Mouse (Mus musculus) forebrain, embryonic 11.5 days (tissue): ENCODE results near the gene Ing3. TPM values are rescaled to one million over a fixed set of nuclear protein-coding genes. Genes with fewer than 3 reads are reported as not detected.

Experiments used
- ATAC-seq: fragments of 200-750 bp; cut with Nextera tagmentation; replicated peaks from 2 replicates; pipeline ENCODE4 v1.8.0; 2017; ENCODE audit warnings: moderate TSS enrichment; ENCODE audit not compliant: low FRiP score
- DNase-seq: peaks from one replicate; pipeline ENCODE4 v3.0.0-alpha.2; 2017; ENCODE audit warnings: low spot score
- H3K27ac ChIP-seq: fragments of 300-500 bp; sonication (generic); 2 replicates; pipeline ENCODE4 v1.5.1; 2014; ENCODE audit warnings: low read depth, low read length
- H3K27me3 ChIP-seq: fragments of 300-500 bp; sonication (generic); 2 replicates; pipeline ENCODE4 v1.6.1; 2014; ENCODE audit warnings: mild to moderate bottlenecking, low read length, mixed read lengths; ENCODE audit not compliant: control insufficient read depth, insufficient read depth
- H3K36me3 ChIP-seq: fragments of 300-500 bp; sonication (generic); 2 replicates; pipeline ENCODE4 v1.6.1; 2014; ENCODE audit warnings: mild to moderate bottlenecking, low read length, moderate library complexity, mixed read lengths; ENCODE audit not compliant: control insufficient read depth, insufficient read depth
- H3K4me1 ChIP-seq: fragments of 300-500 bp; sonication (generic); replicated peaks from 2 replicates; pipeline ENCODE4 v1.6.1; 2014; ENCODE audit warnings: low read length, mixed read lengths; ENCODE audit not compliant: control insufficient read depth, insufficient read depth
- H3K4me2 ChIP-seq: fragments of 300-500 bp; sonication (generic); 2 replicates; pipeline ENCODE4 v1.6.1; 2014; ENCODE audit warnings: low read depth, mild to moderate bottlenecking, low read length, moderate library complexity, mixed read lengths; ENCODE audit not compliant: severe bottlenecking
- H3K4me3 ChIP-seq: fragments of 300-500 bp; sonication (generic); 2 replicates; pipeline ENCODE4 v1.5.1; 2014; ENCODE audit warnings: low read depth, low read length
- H3K9ac ChIP-seq: fragments of 300-500 bp; sonication (generic); 2 replicates; pipeline ENCODE4 v1.6.1; 2014; ENCODE audit warnings: low read length
- H3K9me3 ChIP-seq: fragments of 300-500 bp; sonication (generic); 2 replicates; pipeline ENCODE4 v1.6.1; 2016; ENCODE audit warnings: low read length, mixed read lengths; ENCODE audit not compliant: control insufficient read depth
- WGBS: fragments of 180-500 bp; shearing (Covaris S2); extraction: QIAGEN DNeasy Blood & Tissue Kit; methylation state at CpG from one replicate; pipeline ENCODE4 v1.1.7; 2014; 5-methylcytosine and 5-hydroxymethylcytosine counted together
- polyA plus RNA-seq: library from polyadenylated mRNA; unstranded; fragments of >200 nt; fragmentation: Nextera tagmentation; extraction: Ambion mirVana; gene quantifications from 2 replicates; pipeline ENCODE4 v1.2.1, GENCODE M21; 2014

Ing3 gene
- polyA plus RNA-seq, 1 experiment from 2014 or later: 46.7 TPM

GRCm38 (mm10) chr6:21955468-21955867, 6.1 kb downstream of the Ing3 start:
- Histone ChIP-seq H3K27me3 (no peaks in the 10 kb centered on the region), H3K36me3 (no peaks in the 10 kb centered on the region), H3K9me3 (no peaks in the 10 kb centered on the region), H3K4me3 (no peak overlapping the region), H3K4me1 (peaks cover 5% of the 10 kb centered on the region; the same call in 1 of the 2 replicates), H3K9ac (no peak overlapping the region), H3K4me2 (no peak overlapping the region), H3K27ac (no peak overlapping the region)
- ATAC-seq (no peak), DNase-seq (no peak)
- WGBS: 93% methylated on average over 4 of the region's 4 CpGs

GRCm38 (mm10) chr6:21958922-21959321, 9.6 kb downstream of the Ing3 start:
- 90% methylated on average over 4 of the region's 4 CpGs for WGBS
- no peak for ATAC-seq

GRCm38 (mm10) chr6:21959909-21960308, 10.5 kb downstream of the Ing3 start:
- no peak overlapping the region for H3K27ac ChIP-seq

More at GRCm38 (mm10) chr6:21958922-21959321, 9.6 kb downstream of the Ing3 start:
- no peak for DNase-seq
- Histone ChIP-seq H3K4me1 (no peaks in the 10 kb centered on the region), H3K4me2 (no peak overlapping the region), H3K36me3 (no peaks in the 10 kb centered on the region; the same call in 1 of the 2 replicates), H3K4me3 (no peak overlapping the region), H3K9me3 (no peaks in the 10 kb centered on the region), H3K27me3 (no peaks in the 10 kb centered on the region), H3K27ac (no peak overlapping the region), H3K9ac (no peak overlapping the region)

GRCm38 (mm10) chr6:21977532-21977931, 28.2 kb downstream of the Ing3 start:
- Histone ChIP-seq H3K9me3 (no peaks in the 10 kb centered on the region), H3K4me1 (no peaks in the 10 kb centered on the region), H3K4me2 (no peak overlapping the region), H3K36me3 (peaks cover 2% of the 10 kb centered on the region; the same call in 1 of the 2 replicates), H3K4me3 (no peak overlapping the region), H3K27me3 (no peaks in the 10 kb centered on the region), H3K9ac (no peak overlapping the region), H3K27ac (no peak overlapping the region)
- 91% methylated on average over 2 of the region's 2 CpGs for WGBS
- DNase-seq (no peak), ATAC-seq (no peak)

More at GRCm38 (mm10) chr6:21959909-21960308, 10.5 kb downstream of the Ing3 start:
- no peak overlapping the region for H3K9ac ChIP-seq
- H3K4me3 ChIP-seq: no peak overlapping the region
- WGBS: 96% methylated on average over 5 of the region's 5 CpGs
- no peaks in the 10 kb centered on the region for H3K4me1 ChIP-seq
- no peak overlapping the region for H3K4me2 ChIP-seq
- H3K27me3 ChIP-seq: no peaks in the 10 kb centered on the region
- ATAC-seq: no peak
- DNase-seq: no peak
- H3K9me3 ChIP-seq: no peaks in the 10 kb centered on the region
- H3K36me3 ChIP-seq: no peaks in the 10 kb centered on the region; the same call in 1 of the 2 replicates

- Histone ChIP-seq H3K27me3 (peaks cover 2% of the 10 kb centered on the region; the same call in 1 of the 2 replicates), H3K9me3 (no peaks in the 10 kb centered on the region), H3K4me1 (0 out of 2 replicates have a peak, but pooled peaks cover 2% of the 10 kb centered on the region), H3K4me2 (no peak overlapping the region), H3K36me3 (no peaks in the 10 kb centered on the region; the same call in 1 of the 2 replicates), H3K4me3 (no peak overlapping the region), H3K27ac (no peak overlapping the region), H3K9ac (no peak overlapping the region)
- ATAC-seq (no peak), DNase-seq (no peak)
- 82% methylated on average over 1 of the region's 1 CpGs for WGBS
These were observed 31.7 kb downstream of the Ing3 start for GRCm38 (mm10) chr6:21981114-21981513.

- peaks cover 13% of the 10 kb centered on the region; the same call in 1 of the 2 replicates for H3K27me3 ChIP-seq
- peak; percentile 55 for DNase-seq
- no peaks in the 10 kb centered on the region for H3K9me3 ChIP-seq
- peak; percentile 73 for ATAC-seq
- no peaks in the 10 kb centered on the region for H3K36me3 ChIP-seq
- no peak overlapping the region for H3K27ac ChIP-seq
- H3K4me1 ChIP-seq: peaks cover 2% of the 10 kb centered on the region; the same call in 1 of the 2 replicates
- 7% methylated on average over 16 of the region's 16 CpGs for WGBS
- H3K4me2 ChIP-seq: peak overlapping the region; percentile 88
- peak overlapping the region; percentile 35 for H3K4me3 ChIP-seq
- peak overlapping the region; percentile 30 for H3K9ac ChIP-seq
These were observed 35.8 kb downstream of the Ing3 start for GRCm38 (mm10) chr6:21984990-21985731.

- H3K4me2 ChIP-seq: peak within 1 kb of the TSS; percentile 88
- peaks cover 13% of the 10 kb centered on the region; the same call in 1 of the 2 replicates for H3K27me3 ChIP-seq
- peak; percentile 79 for DNase-seq
These were observed 36.6 kb downstream of the Ing3 start, which contains the start of gene Cped1 for GRCm38 (mm10) chr6:21985732-21986540. TSS of gene Cped1 (plus strand) at chr6:21985916.

GRCm38 (mm10) chr6:21986660-21987331, 37.4 kb downstream of the Ing3 start:
- Histone ChIP-seq H3K36me3 (no peaks in the 10 kb centered on the region), H3K27me3 (peaks cover 13% of the 10 kb centered on the region; the same call in 1 of the 2 replicates), H3K9ac (peak overlapping the region; percentile 30; the same call in 1 of the 2 replicates), H3K4me1 (peaks cover 2% of the 10 kb centered on the region; the same call in 1 of the 2 replicates), H3K4me2 (peak overlapping the region; percentile 88), H3K9me3 (no peaks in the 10 kb centered on the region), H3K4me3 (peak overlapping the region; percentile 35), H3K27ac (no peak overlapping the region)
- ATAC-seq (peak; percentile 16; the same call in 1 of the 2 replicates), DNase-seq (peak; percentile 55)
- WGBS: 9% methylated on average over 24 of the region's 24 CpGs

More at GRCm38 (mm10) chr6:21985732-21986540, 36.6 kb downstream of the Ing3 start, which contains the start of gene Cped1:
- Histone ChIP-seq H3K4me3 (peak within 1 kb of the TSS; percentile 35), H3K27ac (no peak within 1 kb of the TSS), H3K36me3 (no peaks in the 10 kb centered on the region), H3K9ac (peak within 1 kb of the TSS; percentile 30), H3K9me3 (no peaks in the 10 kb centered on the region), H3K4me1 (peaks cover 2% of the 10 kb centered on the region; the same call in 1 of the 2 replicates)
- under 1% methylated on average over 38 of the region's 38 CpGs for WGBS
- peak; percentile 75 for ATAC-seq
